Mouse (Mus musculus) stomach, embryonic 15.5 days (tissue): ENCODE measurements around the gene Tmem192. TPM values are rescaled to one million over a fixed set of nuclear protein-coding genes. Genes with fewer than 3 reads are reported as not detected.

Experiments
- ATAC-seq: fragments of 200-750 bp; cut with Nextera tagmentation; 2 replicates; pipeline ENCODE4 v1.8.0; 2017; ENCODE audit warnings: low read depth, moderate number of reproducible peaks, moderate TSS enrichment; ENCODE audit not compliant: insufficient read depth, low FRiP score
- H3K27ac ChIP-seq: fragments of 300-500 bp; sonication (generic); 2 replicates; pipeline ENCODE4 v1.5.1; 2015; ENCODE audit warnings: mild to moderate bottlenecking, inconsistent platforms
- H3K27me3 ChIP-seq: fragments of 300-500 bp; sonication (generic); replicated peaks from 2 replicates; pipeline ENCODE4 v1.6.1; 2015; ENCODE audit warnings: inconsistent platforms
- H3K36me3 ChIP-seq: fragments of 300-500 bp; sonication (generic); 2 replicates; pipeline ENCODE4 v1.6.1; 2015; ENCODE audit warnings: inconsistent platforms
- H3K4me1 ChIP-seq: fragments of 300-500 bp; sonication (generic); 2 replicates; pipeline ENCODE4 v1.6.1; 2015; ENCODE audit warnings: inconsistent platforms
- H3K4me2 ChIP-seq: fragments of 300-500 bp; sonication (generic); 2 replicates; pipeline ENCODE4 v1.6.1; 2015; ENCODE audit warnings: mild to moderate bottlenecking, inconsistent platforms
- H3K4me3 ChIP-seq: fragments of 300-500 bp; sonication (generic); replicated peaks from 2 replicates; pipeline ENCODE4 v1.5.1; 2015; ENCODE audit warnings: inconsistent platforms
- H3K9ac ChIP-seq: fragments of 300-500 bp; sonication (generic); 2 replicates; pipeline ENCODE4 v1.6.1; 2015; ENCODE audit warnings: inconsistent platforms
- H3K9me3 ChIP-seq: fragments of 300-500 bp; sonication (generic); 2 replicates; pipeline ENCODE4 v1.6.1; 2016; ENCODE audit warnings: inconsistent platforms
- WGBS: fragments of 180-500 bp; shearing (Covaris S2); methylation state at CpG from one replicate; pipeline ENCODE4 v1.1.7; 2015; 5-methylcytosine and 5-hydroxymethylcytosine counted together
- polyA plus RNA-seq: library from polyadenylated mRNA; unstranded; fragments of >200 nt; fragmentation: Nextera tagmentation; extraction: Ambion mirVana; gene quantifications from 2 replicates; pipeline ENCODE4 v1.2.1, GENCODE M21; 2015

Gene Tmem192
- polyA plus RNA-seq = 31.8 and 32.1 TPM in 2 replicates

GRCm38 (mm10) chr8:64946820-64947697 is at the start of gene Tmem192:
TSS of gene Tmem192 (plus strand) at chr8:64947185.
- no peaks in the 10 kb centered on the region for H3K9me3 ChIP-seq
- H3K4me1 ChIP-seq = no peaks in the 10 kb centered on the region; the same call in 1 of the 2 replicates
- no peaks in the 10 kb centered on the region for H3K27me3 ChIP-seq
- H3K4me2 ChIP-seq = peak within 1 kb of the TSS; percentile 68
- ATAC-seq = peak; percentile 96
- H3K4me3 ChIP-seq = peak within 1 kb of the TSS; percentile 88
- H3K27ac ChIP-seq = peak within 1 kb of the TSS; percentile 80
- H3K36me3 ChIP-seq = no peaks in the 10 kb centered on the region
- WGBS = under 1% methylated on average over 65 of the region's 73 CpGs
- H3K9ac ChIP-seq = peak within 1 kb of the TSS; percentile 66

- Histone ChIP-seq H3K27me3 (no peaks in the 10 kb centered on the region), H3K27ac (no peak overlapping the region), H3K4me3 (no peak overlapping the region), H3K4me2 (no peak overlapping the region), H3K36me3 (no peaks in the 10 kb centered on the region), H3K9me3 (no peaks in the 10 kb centered on the region), H3K9ac (no peak overlapping the region), H3K4me1 (no peaks in the 10 kb centered on the region)
- ATAC-seq = no peak
- WGBS = 15% methylated on average over 4 of the region's 4 CpGs
Observed at GRCm38 (mm10) chr8:64898710-64899109, 48.3 kb upstream of the Tmem192 start.

GRCm38 (mm10) chr8:64900645-64901044 is 46.3 kb upstream of the Tmem192 start:
- Histone ChIP-seq H3K27ac (no peak overlapping the region), H3K4me1 (no peaks in the 10 kb centered on the region), H3K9me3 (no peaks in the 10 kb centered on the region), H3K9ac (no peak overlapping the region), H3K27me3 (no peaks in the 10 kb centered on the region), H3K4me2 (no peak overlapping the region), H3K4me3 (no peak overlapping the region), H3K36me3 (no peaks in the 10 kb centered on the region)
- WGBS = 88% methylated on average over 3 of the region's 3 CpGs
- ATAC-seq = no peak

- Histone ChIP-seq H3K4me2 (peak overlapping the region; percentile 23; the same call in 1 of the 2 replicates), H3K4me3 (no peak overlapping the region), H3K27ac (no peak overlapping the region), H3K4me1 (no peaks in the 10 kb centered on the region), H3K9ac (no peak overlapping the region), H3K27me3 (no peaks in the 10 kb centered on the region), H3K9me3 (no peaks in the 10 kb centered on the region), H3K36me3 (no peaks in the 10 kb centered on the region)
- WGBS = 32% methylated on average over 7 of the region's 7 CpGs
- peak; percentile 58; the same call in 1 of the 2 replicates for ATAC-seq
Observed at GRCm38 (mm10) chr8:64901527-64902156, 45.3 kb upstream of the Tmem192 start.

GRCm38 (mm10) chr8:64902191-64902590 is 44.8 kb upstream of the Tmem192 start:
- H3K27ac ChIP-seq = no peak overlapping the region
- ATAC-seq = 0 out of 2 replicates have a peak, but pooled peaks have one; percentile 10
- no peaks in the 10 kb centered on the region for H3K4me1 ChIP-seq
- H3K27me3 ChIP-seq = no peaks in the 10 kb centered on the region
- peak overlapping the region; percentile 23; the same call in 1 of the 2 replicates for H3K4me2 ChIP-seq
- no peaks in the 10 kb centered on the region for H3K36me3 ChIP-seq
- H3K9ac ChIP-seq = no peak overlapping the region
- H3K9me3 ChIP-seq = no peaks in the 10 kb centered on the region
- no peak overlapping the region for H3K4me3 ChIP-seq
- WGBS = 31% methylated on average over 12 of the region's 12 CpGs

- no peaks in the 10 kb centered on the region for H3K4me1 ChIP-seq
- no peaks in the 10 kb centered on the region for H3K9me3 ChIP-seq
- H3K9ac ChIP-seq = no peak overlapping the region
- H3K36me3 ChIP-seq = no peaks in the 10 kb centered on the region
- ATAC-seq = no peak
- H3K4me2 ChIP-seq = no peak overlapping the region
- H3K4me3 ChIP-seq = no peak overlapping the region
- WGBS = 76% methylated on average over 3 of the region's 3 CpGs
- no peaks in the 10 kb centered on the region for H3K27me3 ChIP-seq
- no peak overlapping the region for H3K27ac ChIP-seq
Observed at GRCm38 (mm10) chr8:64903778-64904177, 43.2 kb upstream of the Tmem192 start.

GRCm38 (mm10) chr8:64910026-64910425 is 37.0 kb upstream of the Tmem192 start:
- no peak for ATAC-seq
- WGBS = 91% methylated on average over 2 of the region's 2 CpGs
- H3K4me3 ChIP-seq = no peak overlapping the region

GRCm38 (mm10) chr8:64916793-64917192 is 30.2 kb upstream of the Tmem192 start:
- Histone ChIP-seq H3K27ac (no peak overlapping the region), H3K36me3 (no peaks in the 10 kb centered on the region), H3K9me3 (no peaks in the 10 kb centered on the region), H3K4me3 (no peak overlapping the region), H3K27me3 (no peaks in the 10 kb centered on the region), H3K9ac (no peak overlapping the region), H3K4me2 (no peak overlapping the region), H3K4me1 (no peaks in the 10 kb centered on the region)
- ATAC-seq = no peak
- 89% methylated on average over 5 of the region's 5 CpGs for WGBS

More at GRCm38 (mm10) chr8:64910026-64910425, 37.0 kb upstream of the Tmem192 start:
- no peak overlapping the region for H3K27ac ChIP-seq
- H3K4me2 ChIP-seq = no peak overlapping the region
- H3K4me1 ChIP-seq = no peaks in the 10 kb centered on the region
- H3K9me3 ChIP-seq = no peaks in the 10 kb centered on the region
- no peaks in the 10 kb centered on the region for H3K27me3 ChIP-seq
- no peaks in the 10 kb centered on the region for H3K36me3 ChIP-seq
- H3K9ac ChIP-seq = no peak overlapping the region

GRCm38 (mm10) chr8:64923329-64923728 is 23.7 kb upstream of the Tmem192 start:
- Histone ChIP-seq H3K9ac (no peak overlapping the region), H3K9me3 (no peaks in the 10 kb centered on the region), H3K27ac (no peak overlapping the region), H3K27me3 (no peaks in the 10 kb centered on the region), H3K4me2 (no peak overlapping the region), H3K36me3 (no peaks in the 10 kb centered on the region), H3K4me3 (no peak overlapping the region), H3K4me1 (no peaks in the 10 kb centered on the region)
- ATAC-seq = no peak
- WGBS = 82% methylated on average over 3 of the region's 3 CpGs

- WGBS = 77% methylated on average over 4 of the region's 4 CpGs
- H3K4me2 ChIP-seq = no peak overlapping the region
- H3K9me3 ChIP-seq = no peaks in the 10 kb centered on the region
- H3K27me3 ChIP-seq = no peaks in the 10 kb centered on the region
- H3K36me3 ChIP-seq = no peaks in the 10 kb centered on the region
- H3K4me3 ChIP-seq = no peak overlapping the region
- H3K9ac ChIP-seq = no peak overlapping the region
- no peak overlapping the region for H3K27ac ChIP-seq
- no peaks in the 10 kb centered on the region for H3K4me1 ChIP-seq
- ATAC-seq = no peak
Observed at GRCm38 (mm10) chr8:64925762-64926161, 21.2 kb upstream of the Tmem192 start.

GRCm38 (mm10) chr8:64926355-64926754 is 20.6 kb upstream of the Tmem192 start:
- ATAC-seq = no peak
- Histone ChIP-seq H3K9me3 (no peaks in the 10 kb centered on the region), H3K27me3 (no peaks in the 10 kb centered on the region), H3K4me2 (no peak overlapping the region), H3K27ac (no peak overlapping the region), H3K36me3 (no peaks in the 10 kb centered on the region), H3K4me3 (no peak overlapping the region), H3K9ac (no peak overlapping the region), H3K4me1 (no peaks in the 10 kb centered on the region)
- 41% methylated on average over 3 of the region's 3 CpGs for WGBS

- 88% methylated on average over 6 of the region's 6 CpGs for WGBS
- Histone ChIP-seq H3K27me3 (no peaks in the 10 kb centered on the region), H3K9ac (no peak overlapping the region), H3K4me2 (no peak overlapping the region), H3K27ac (no peak overlapping the region), H3K4me3 (no peak overlapping the region), H3K9me3 (no peaks in the 10 kb centered on the region), H3K4me1 (no peaks in the 10 kb centered on the region), H3K36me3 (no peaks in the 10 kb centered on the region)
- ATAC-seq = no peak
Observed at GRCm38 (mm10) chr8:64928938-64929337, 18.0 kb upstream of the Tmem192 start.
